Mouse (Mus musculus) ZHBTc4 (cell line): ENCODE results near the gene Coro2b.
"Not testable (repeated sequence)": the region's sequence is repeated elsewhere in the genome, so short reads cannot be mapped to it uniquely, and the experiment has no call there.

Source experiments
- DNase-seq: peaks from one replicate; pipeline ENCODE4 v3.0.0-alpha.2; 2011; ENCODE audit warnings: low read depth, low spot score

The Coro2b gene

GRCm38 (mm10) chr9:62474206-62474605 is 62.6 kb downstream of the Coro2b start:
- no peak for DNase-seq

GRCm38 (mm10) chr9:62471541-62472189 is 65.2 kb downstream of the Coro2b start:
- DNase-seq, result peak; percentile 42

- DNase-seq, result no peak
Observed at GRCm38 (mm10) chr9:62471041-62471440, 65.8 kb downstream of the Coro2b start.

GRCm38 (mm10) chr9:62470398-62470797 is 66.4 kb downstream of the Coro2b start:
- peak; percentile 91 for DNase-seq

DNA sequence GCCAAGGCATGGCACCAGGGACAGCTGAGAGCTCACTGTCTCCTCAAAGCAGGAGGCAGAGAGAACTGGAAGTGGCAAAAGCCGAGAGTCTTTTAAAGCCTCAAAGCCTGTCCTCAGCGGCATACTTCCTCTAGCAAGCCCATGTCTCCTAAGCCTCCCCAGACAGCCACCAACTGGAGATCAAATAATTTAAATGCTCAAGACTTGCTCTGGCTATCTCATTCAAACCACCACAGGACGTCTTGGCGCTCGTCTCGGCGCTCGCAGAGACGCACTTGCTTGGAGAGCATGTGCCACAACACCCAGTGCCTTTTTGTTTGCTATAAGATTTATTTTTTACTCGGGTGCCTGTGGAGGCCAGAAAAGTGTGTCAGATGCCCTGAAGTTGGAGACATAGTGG is 67.1 kb downstream of the Coro2b start:
- DNase-seq, result no peak

GRCm38 (mm10) chr9:62469143-62469542 is 67.7 kb downstream of the Coro2b start:
- peak; percentile 91 for DNase-seq

- DNase-seq, result no peak
Observed at GRCm38 (mm10) chr9:62467413-62467784, 69.4 kb downstream of the Coro2b start.

DNA sequence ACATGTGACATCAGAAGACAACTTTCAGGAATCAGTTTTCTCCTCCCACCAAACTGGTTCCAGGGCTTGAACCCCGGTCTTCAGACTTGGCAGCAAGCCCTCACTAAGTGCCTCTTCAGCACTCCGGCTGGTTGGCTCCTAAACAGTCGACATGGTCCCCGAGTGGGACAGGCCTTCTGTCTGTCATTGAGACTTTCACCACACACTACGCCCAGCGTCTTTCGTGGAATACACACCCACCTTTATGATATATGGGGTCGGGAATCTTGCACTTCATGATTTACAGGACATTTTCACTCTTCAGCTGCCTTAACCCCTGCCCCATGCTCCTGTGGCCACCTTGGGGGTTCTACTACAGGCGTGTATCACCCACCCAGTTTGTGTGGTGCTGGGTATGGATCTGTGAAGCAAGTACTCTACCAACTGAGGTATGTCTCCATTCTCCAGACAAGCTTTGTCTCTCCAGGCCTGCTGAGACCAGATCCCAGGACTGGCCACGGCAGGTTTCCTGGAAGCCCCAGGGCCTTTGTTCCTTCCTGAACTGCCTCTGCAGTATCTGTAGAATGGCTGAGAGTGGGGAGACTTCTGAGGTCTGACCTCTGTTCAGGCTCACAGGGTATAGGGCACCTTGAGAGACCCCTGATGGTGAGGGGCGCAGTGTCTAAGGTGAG is 70.0 kb downstream of the Coro2b start:
- DNase-seq, result peak; percentile 85

DNA sequence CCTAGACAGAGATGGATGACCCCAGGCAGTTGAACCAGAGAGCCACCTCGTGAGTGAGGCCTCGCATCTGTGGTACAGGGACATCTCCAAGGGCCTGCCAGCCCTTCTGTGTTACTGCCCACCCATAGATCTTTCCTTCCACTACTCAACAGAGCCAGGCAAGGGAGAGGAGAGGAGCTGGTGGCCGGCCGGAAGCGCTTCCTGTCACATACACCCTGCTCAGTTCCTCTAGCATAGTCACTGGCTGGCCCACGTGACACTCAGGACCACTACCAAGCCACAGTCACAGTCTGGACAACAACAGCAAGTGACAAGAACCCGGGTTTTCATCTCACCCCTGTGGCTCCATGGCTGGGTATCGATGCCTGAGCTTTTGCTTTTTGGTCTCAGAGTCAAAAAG is 70.8 kb downstream of the Coro2b start:
- DNase-seq, result no peak

GRCm38 (mm10) chr9:62464727-62465126 is 72.1 kb downstream of the Coro2b start:
- no peak for DNase-seq

DNA sequence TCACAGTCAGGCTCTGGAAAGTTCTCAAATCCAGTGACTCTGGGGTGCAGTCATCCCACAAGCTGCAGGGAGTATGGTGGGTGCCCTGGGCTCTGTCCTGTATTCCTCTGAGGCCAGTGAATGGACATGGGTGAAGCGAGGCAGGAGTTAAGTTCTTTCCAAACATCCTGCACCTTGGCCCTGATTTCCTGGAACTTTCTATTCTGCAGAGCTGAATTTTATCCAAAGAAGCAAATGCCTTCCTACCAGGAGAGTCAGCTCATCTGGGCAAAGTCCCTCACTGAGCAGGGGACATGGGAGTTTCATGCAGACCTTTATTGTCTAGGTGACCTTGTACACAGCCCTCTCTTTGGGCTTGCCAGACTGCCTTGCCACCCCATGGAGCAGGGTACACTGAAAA is 75.1 kb downstream of the Coro2b start:
- no peak for DNase-seq

- peak; percentile 55 for DNase-seq
Observed at GRCm38 (mm10) chr9:62461095-62461494, 75.7 kb downstream of the Coro2b start.

GRCm38 (mm10) chr9:62460086-62460485 is 76.8 kb downstream of the Coro2b start:
- peak; percentile 53 for DNase-seq

DNA sequence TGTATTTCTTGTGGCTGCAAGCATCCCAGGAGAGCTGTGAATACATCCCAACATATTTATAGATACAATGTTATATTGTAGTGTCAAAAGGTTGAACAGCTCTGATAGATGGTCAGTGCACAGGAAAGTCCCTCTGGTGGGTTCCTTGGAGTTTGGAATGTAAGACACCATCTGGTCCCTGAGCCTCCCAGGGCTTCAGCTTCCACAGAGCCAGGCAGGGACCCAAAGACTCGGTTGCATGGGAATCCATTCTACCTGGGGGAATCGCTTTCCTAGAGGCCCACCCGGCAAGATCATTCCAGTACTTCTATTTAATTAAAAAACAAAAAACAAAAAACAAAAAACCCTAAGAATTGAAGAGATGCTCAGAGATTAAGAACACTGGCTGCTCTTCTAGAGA is 78.4 kb downstream of the Coro2b start:
- no peak for DNase-seq

GRCm38 (mm10) chr9:62456015-62456414 is 80.8 kb downstream of the Coro2b start:
- no peak for DNase-seq

DNA sequence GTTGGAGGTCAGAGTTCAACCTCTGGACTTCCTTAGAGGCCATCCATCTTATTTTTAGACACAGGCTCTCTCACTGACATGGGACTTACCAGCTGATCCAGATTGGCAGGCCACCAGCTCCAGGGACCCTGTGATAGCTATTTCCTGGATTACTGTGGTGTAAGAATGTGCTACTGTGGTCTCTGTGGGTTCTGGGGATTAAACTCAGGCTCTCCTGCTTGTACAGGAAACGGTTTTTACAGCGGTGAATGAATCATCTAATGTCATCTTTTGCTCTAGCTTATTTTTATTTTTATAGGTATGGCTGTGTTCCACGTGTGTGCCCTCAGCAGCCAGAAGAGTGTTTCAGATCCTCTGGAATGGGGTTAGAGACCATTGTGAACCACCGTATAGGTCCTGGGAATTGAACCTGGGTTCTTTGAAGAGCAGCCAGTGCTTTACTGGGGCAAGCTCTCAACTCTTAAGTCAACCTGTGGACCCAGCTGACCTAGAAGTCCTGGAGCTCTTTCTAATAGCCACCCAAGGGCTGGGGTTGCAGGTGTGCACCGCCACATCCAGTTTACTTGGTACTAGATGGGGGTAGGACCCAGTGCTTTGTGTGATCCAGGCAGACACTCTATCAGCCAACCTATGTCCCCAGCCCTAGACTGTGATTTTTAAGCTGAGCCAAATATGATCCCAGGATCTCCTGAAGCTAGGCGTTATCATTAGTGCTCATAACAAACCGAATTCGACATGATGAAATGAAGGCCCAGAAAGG is 81.5 kb downstream of the Coro2b start:
- DNase-seq, result no peak

DNA sequence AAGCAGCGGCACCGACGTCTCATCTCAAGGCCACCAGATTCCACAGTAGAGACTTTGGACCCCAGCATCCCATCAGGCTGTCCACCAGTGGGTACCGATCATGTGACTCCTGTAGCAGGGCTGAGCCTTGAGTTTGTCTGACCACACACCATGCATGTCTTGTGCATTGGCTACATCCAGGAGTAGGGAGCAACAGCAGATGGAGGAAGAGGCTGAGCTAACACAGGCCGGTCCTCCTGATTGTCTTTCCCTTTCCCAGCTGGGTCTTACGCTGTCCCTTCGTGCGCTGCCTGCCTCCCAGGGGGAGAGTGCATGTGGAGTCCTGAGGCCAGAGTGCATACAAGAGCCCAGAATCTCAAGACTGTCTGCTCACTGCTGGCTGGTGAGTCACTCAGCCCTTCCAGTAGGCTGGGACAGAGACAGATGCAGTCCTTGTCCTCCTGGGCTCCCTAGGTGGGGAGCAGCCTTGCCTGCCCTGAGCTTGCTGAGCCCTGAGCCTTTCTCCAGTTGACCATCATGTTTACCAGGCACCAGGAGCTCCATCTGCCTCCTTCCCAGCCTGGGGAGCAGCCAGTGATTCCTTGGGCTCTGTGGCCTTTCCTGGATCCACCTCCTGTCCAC is 84.4 kb downstream of the Coro2b start:
- no peak for DNase-seq

DNA sequence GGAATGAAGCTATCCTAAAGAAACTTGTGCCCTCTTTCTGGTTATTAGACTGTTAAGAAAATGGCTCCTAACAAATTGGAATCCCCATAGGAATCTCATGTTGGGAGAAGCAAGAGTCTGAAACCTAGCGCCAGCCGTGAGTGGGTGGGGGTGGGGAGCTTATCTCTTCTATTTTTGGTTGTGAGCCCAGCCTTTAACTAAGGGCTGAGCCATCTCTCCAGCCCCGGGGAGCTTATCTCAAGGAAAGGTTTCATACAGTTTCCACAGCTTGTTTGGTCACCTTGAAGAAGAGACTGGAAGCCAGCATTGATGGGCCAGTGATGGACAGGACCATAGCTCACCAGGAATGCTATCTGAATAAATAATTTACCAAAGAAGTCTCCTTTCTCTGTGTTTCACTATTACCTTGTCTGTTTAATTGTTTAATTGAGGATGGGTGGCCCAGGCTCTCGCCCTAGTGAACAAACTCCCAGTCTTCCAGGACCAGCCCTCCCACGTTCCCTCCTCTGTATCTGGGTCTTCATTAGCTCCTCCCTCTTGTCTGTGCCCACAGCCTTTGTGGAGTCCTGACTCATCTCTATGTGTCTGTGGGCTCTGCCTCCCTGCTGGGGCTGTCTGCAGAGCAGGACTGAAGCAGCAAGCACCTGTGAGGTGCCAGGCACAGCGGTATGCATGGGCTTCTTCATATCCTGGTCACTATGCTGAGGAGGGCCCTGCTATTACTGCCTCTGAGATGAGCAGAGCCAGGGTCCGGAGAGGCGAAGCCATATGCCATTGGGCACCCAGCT is 85.1 kb downstream of the Coro2b start:
- DNase-seq, result no peak

DNA sequence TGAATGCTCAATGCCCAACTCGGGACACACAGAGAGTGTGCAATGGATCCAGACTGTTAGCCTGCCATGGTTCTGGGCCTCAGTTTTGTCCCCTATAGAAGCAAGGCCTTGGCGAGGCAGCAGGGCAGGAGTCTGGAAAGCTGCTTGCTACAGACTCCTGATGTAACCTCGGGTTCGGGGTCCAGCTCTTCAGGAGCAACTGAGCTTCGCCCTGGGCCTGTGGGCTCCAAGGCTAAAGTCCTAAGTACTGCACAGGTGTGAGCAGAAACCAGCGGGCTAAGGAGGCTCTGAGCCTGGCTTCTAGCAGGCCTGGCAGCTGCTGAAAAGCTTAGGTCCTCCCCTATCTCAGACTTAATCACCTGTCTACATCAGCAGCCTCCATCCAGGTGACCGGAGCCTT is 86.0 kb downstream of the Coro2b start:
- DNase-seq, result no peak

DNA sequence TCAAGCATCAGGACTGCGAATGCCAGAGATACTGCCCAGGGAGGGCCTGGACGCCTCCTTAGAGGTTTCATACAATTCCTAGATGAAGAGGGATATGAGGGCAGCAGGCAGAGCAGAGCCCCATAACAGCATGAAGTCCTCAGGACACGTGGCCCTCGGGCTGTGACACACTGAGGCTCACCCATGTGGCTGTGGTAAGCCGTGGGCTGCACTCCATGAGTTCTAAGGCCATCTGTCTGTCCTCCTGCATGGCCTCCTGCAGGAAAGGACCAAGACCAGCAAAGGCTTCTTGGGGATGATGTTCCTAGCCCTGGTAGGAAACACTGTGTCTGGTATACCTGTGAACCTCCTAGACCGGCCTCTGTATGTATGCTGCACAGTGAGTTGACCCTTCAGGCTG is 86.5 kb downstream of the Coro2b start:
- no peak for DNase-seq

DNA sequence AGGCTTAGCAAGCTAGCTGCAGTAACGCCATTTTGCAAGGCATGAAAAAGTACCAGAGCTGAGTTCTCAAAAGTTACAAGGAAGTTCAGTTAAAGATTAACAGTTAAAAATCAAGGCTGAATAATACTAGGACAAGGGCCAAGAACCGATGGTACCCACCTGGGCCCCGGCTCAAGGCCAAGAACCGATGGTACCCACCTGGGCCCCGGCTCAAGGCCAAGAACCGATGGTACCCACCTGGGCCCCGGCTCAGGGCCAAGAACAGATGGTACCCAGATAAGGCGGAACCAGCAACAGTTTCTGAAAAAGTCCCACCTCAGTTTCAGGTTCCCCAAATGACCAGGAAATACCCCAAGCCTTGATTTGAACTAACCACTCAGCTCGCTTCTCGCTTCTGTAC is 89.5 kb downstream of the Coro2b start:
- not testable (repeated sequence) for DNase-seq

DNA sequence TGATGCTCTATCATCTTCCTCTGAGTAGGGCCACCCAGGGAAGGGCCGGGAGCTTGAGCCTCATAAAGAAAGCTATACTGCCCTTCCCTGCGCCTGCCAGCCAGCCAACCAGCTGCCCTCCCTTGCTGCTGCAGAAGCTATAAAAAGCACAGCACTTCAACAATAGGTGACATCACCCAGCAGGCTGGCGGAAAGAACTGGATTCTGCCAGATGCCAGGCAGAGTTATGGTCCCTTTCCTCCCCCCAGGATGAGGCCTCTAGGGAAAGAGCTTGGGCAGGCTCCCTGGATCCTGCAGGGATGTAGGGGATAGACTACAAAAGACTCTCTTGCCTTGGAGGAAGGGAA is 98.1 kb downstream of the Coro2b start:
- peak; percentile 56 for DNase-seq
